Mouse (Mus musculus) liver, adult 10 weeks (tissue): Measurements from ENCODE around the gene Gstp3. TPM values are rescaled to one million over a fixed set of nuclear protein-coding genes. Genes with fewer than 3 reads are reported as not detected.

Experiments used
- polyA plus RNA-seq: library from polyadenylated mRNA; stranded (reverse); fragments of 350-450 nt; fragmentation: Illumina TruSeq; extraction: RNeasy Lipid Tissue Mini Kit (QIAGEN cat#74804); gene quantifications from one replicate; pipeline ENCODE4 v1.2.3, GENCODE M21; 2014; ENCODE audit warnings: low read depth, low replicate concordance

Gstp3 gene
- polyA plus RNA-seq, result 2.0 TPM

DNA sequence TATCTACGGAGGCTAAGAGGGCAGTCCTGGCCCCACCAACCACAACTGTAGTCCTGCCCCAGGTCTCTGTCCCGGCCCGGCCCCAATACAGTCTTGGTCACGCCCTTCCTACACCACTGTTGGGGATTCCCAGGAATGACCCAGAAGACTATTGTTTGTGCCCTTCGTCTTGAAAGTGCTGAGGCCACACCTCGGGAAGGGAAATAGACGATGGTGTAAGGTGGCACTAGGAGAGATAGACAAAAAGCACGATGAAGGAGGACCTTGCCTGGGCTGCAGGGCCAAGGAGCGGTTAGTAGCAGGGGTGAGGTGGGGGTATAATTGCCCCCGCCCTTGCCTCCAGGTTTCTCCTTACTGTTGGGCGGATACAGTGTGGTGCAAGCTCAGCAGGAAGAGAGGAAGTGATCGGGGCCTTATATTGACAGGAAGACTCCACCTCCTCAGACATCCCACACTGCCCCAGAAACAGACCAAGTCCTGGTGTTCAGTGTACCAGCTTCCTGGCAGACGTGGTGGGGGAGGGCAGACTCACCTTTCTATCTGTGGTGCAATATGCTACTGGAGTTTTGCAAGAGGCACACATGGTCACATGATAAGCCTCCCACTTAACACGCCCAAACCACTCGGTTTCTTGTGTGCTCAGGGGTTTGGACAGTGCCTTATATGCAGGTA is at the start of gene Gstp3:
Gstp3 (minus strand) TSS at position 501 of the 672 bp plus-strand sequence.

DNA sequence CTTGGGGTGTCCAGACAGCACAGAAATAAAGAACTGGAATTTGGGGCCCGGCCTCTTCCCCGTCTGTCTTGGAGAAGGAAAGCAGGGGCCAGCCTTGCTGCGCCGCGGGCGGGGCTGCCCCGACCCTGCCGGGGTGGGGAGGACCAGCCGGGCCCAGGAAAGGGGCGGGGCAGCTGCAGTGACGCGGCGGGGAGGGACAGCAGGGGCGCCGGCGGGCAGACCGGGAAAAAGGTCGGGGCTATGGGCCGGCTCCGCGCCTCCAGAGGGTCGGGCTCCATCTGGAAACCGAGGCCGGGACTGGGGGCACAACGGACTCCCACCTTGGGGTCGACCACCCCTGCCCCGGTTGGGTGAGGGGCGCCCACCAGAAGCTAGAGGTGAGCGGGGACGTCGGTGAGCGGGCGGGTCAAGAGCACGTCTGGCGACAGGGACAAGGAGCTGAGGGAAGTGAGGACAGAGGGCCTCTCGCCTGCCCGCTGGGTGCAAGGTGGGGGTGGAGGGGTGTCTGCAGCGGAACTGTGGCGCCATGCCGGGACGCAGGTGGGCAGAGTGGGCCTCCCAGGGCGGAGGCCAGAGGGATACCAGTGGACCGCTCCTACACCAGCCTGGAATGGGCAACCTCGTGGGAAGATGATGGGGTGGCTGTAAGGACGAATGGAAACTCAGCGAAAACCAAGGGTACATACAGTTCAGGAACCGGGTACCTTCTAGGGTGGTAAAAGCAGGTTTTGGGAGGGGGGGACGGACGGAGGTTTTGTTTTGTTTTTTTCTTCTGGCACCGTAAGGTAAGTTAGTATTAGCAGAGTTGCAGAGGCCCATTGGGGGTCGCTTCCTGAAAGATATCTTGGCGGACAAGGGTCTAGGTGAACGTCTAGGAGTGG is 40.7 kb upstream of the Gstp3 start, which contains the start of gene Pitpnm1:
Pitpnm1 (plus strand) TSS at position 162 of the 881 bp plus-strand sequence.

DNA sequence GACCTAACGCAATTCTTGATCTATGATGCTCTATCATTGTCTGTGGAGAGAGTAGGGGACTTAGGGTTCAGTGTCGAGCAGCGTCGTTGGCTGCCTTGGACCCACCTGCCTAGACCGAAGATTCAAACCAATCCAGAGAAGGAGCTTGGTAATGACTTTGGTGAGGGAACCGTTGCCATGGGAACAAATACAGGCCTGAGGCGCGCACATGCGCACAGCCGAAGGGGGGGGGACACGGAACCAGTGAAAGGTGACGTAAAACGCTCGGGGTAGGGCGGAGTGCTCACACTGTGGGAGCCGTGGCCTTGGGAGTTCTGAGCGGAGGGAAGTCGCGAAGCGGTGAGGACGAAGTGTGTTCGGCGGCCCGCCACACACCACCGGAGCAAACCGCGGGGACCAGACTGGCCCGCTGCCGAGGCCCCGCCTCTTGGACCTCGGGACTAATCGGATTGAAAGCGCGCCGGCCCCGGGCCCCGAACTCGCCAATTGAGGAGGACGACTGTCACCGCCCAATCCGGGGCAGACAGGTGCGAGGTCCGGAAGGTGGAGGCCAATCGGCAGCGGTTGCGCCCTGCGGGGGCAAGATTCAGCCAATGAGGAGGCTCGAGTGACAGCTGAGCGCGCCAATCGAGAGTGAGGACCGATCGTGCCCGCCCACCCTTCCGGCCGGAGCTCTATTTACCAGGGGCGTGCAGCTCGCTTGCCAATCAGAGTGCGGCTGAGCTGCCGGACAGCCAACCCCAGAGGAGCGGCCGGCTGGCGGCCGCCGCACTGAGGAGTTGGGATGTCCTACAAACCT is 37.5 kb upstream of the Gstp3 start, which contains the start of gene Cdk2ap2:
Cdk2ap2 (plus strand) TSS at position 541 of the 799 bp plus-strand sequence.

DNA sequence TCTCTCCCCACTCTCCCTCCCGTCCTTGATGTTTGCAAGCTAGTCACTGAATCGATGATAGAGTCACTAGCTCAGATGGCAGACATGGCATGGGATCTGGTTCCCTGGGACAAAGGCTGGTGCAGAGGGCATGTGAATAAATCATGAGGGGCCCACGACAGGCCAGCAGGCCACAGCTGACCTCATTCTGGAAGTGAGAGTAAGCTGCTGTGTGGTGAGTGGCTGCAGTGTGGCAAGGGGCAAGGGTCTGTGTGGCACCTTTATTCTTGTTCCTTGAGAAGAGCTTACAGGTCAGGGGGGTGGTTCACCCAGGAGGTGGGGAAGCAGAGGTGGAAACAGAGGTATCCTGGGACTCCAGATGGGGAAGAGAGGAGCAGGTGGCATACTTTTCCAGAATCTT is 22.0 kb upstream of the Gstp3 start, which contains the start of gene Cabp2:
Cabp2 (plus strand) TSS at position 185 of the 400 bp plus-strand sequence.

DNA sequence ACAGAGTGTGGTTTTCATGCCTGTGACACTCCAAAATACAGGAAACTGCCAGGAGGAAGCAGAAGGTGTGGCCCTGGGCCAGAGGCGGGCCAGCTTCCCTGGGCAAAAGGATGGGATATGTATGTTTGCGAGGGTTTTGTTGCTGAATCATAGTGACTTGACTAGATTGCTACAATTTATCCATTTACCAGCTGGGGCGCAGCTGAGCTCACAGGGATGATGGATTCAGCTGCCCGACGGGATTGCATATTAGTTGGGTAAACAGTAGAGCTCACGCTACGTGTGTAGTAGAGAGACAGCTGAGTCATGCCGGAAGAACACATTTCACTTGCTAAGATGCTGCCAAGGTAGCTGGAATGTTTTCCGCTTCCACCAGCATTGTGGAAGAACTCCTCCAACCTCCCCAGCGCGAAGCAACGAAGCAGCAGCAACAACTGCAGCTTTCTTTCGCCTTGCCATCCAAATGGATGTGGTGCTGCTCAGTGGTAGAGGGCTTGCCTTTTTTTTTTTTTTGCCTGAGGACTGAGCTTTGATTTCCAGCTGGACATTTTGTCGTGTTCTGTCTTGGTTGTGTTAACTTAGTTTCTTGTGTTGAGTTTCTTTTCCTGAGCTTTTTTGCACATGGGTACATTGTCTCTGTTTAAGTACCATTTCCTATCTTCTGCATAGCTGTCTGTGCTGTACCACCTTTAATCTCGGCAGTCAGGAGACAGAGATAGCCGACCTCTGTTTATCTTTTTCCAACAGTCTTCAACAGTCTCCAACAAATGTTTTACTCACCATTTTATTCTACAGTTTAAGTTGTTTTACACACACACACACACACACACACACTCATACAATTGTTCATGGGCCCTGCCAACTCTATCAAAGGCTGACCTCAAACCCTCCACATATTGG is 13.2 kb downstream of the Gstp3 start, which contains the start of gene Gstp2:
Gstp2 (minus strand) TSS at position 58 of the 900 bp plus-strand sequence.

DNA sequence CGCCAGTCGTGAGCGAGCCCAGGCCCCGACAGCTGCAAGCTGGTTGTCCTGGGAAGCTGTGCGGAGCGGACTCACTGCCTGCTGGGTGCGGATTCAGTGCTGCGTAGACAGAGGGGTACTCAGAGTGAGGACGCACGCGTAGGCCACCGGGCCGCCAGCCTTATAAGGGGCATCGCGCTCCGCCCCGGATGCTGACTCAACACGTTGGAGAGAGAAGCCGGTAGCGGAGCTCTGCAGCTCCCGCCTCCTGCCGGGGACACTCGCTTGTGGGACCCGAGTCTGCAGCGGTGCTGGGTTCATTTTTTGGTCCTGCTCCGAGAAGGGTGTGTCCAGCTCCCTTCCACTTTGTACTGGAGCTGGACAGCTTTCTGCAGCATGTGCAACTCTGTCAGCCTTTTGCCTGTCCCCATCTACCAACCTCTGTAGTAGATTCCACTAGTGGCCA is 21.6 kb downstream of the Gstp3 start, which contains the start of gene Gstp1:
Gstp1 (minus strand) TSS at position 198 of the 445 bp plus-strand sequence.

DNA sequence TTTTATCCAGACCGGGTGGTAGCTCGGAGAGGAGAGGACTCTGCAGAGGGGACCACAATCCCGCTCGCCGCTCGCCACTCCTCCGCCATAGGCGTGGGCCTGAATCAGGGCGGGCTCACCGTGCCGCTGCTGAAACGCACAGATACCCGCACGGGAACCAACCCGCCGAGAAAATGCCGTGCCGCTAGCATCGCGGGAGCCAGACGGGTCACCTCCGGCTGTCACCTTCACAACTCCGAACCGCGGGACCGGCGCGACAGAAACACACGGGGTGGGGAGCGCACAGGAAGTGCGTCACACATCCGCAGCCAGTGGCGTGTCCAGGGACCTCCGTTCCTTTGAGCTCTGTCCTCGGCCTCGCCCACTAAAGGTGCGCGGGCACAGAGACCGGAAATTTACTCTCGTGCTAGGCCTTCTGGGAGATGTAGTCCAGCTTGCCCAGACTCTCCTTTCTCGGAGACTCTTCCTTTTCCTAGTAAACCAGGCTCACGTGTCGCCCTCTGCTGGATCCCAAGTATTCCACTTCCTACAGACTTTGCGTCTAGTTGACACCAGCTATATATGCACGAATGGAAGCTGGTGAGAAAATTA is 46.8 kb downstream of the Gstp3 start, which contains the start of gene Ndufv1:
Ndufv1 (minus strand) TSS at position 375 of the 591 bp plus-strand sequence.

Other genes with a start within 250 kb of the Gstp3 start
- gene Chka, start 207.8 kb downstream of the Gstp3 start, polyA plus RNA-seq, result 87.4 TPM
- gene Tcirg1, start 152.4 kb downstream of the Gstp3 start, polyA plus RNA-seq, result 7.2 TPM
- gene Ndufs8, start 146.8 kb downstream of the Gstp3 start, polyA plus RNA-seq, result 7.7 TPM
- not detected for gene Aldh3b1, start 129.8 kb downstream of the Gstp3 start, polyA plus RNA-seq
- gene Unc93b1, start 124.4 kb downstream of the Gstp3 start, polyA plus RNA-seq, result 3.1 TPM
- 0.64 TPM for gene Aldh3b3, start 100.9 kb downstream of the Gstp3 start, polyA plus RNA-seq
- not detected for gene Aldh3b2, start 87.2 kb downstream of the Gstp3 start, polyA plus RNA-seq
- gene Acy3, start 73.0 kb downstream of the Gstp3 start, polyA plus RNA-seq, result 15.3 TPM
- gene Tbx10, start 66.8 kb downstream of the Gstp3 start, polyA plus RNA-seq, result not detected
- gene Nudt8, start 59.0 kb downstream of the Gstp3 start, polyA plus RNA-seq, result not detected
- gene Gm49405, start 58.9 kb downstream of the Gstp3 start, polyA plus RNA-seq, result 0.13 TPM
- gene Doc2g, start 56.3 kb downstream of the Gstp3 start, polyA plus RNA-seq, result not detected
- 25.4 TPM for gene Ndufv1, start 46.8 kb downstream of the Gstp3 start, polyA plus RNA-seq
- 51.4 TPM for gene Gstp1, start 21.6 kb downstream of the Gstp3 start, polyA plus RNA-seq
- gene Gstp2, start 13.5 kb downstream of the Gstp3 start, polyA plus RNA-seq, result 1.1 TPM
- gene Cabp2, start 22.0 kb upstream of the Gstp3 start, polyA plus RNA-seq, result not detected
- 1.9 TPM for gene Cdk2ap2, start 37.6 kb upstream of the Gstp3 start, polyA plus RNA-seq
- gene Pitpnm1, start 40.4 kb upstream of the Gstp3 start, polyA plus RNA-seq, result 0.19 TPM
- 0.53 TPM for gene Aip, start 66.3 kb upstream of the Gstp3 start, polyA plus RNA-seq
- not detected for gene Gpr152, start 80.2 kb upstream of the Gstp3 start, polyA plus RNA-seq
- gene Cabp4, start 84.5 kb upstream of the Gstp3 start, polyA plus RNA-seq, result 0.26 TPM
- 19.7 TPM for gene Coro1b, start 89.0 kb upstream of the Gstp3 start, polyA plus RNA-seq
- gene Ptprcap, start 94.0 kb upstream of the Gstp3 start, polyA plus RNA-seq, result 2.3 TPM
- 3.4 TPM for gene Rps6kb2, start 103.8 kb upstream of the Gstp3 start, polyA plus RNA-seq
- gene Carns1, start 115.9 kb upstream of the Gstp3 start, polyA plus RNA-seq, result 0.64 TPM
- gene Tbc1d10c, start 131.7 kb upstream of the Gstp3 start, polyA plus RNA-seq, result not detected
- gene Ppp1ca, start 132.5 kb upstream of the Gstp3 start, polyA plus RNA-seq, result 76.1 TPM
- 1.6 TPM for gene Rad9a, start 142.1 kb upstream of the Gstp3 start, polyA plus RNA-seq
- 0.56 TPM for gene Clcf1, start 154.7 kb upstream of the Gstp3 start, polyA plus RNA-seq
- gene AC109138.7, start 154.8 kb upstream of the Gstp3 start, polyA plus RNA-seq, result not detected
- gene Pold4, start 172.3 kb upstream of the Gstp3 start, polyA plus RNA-seq, result 1.7 TPM
- gene Ssh3, start 209.6 kb upstream of the Gstp3 start, polyA plus RNA-seq, result 1.8 TPM
- not detected for gene Ankrd13d, start 223.6 kb upstream of the Gstp3 start, polyA plus RNA-seq
- 4.7 TPM for gene Grk2, start 246.7 kb upstream of the Gstp3 start, polyA plus RNA-seq